Mouse (Mus musculus) heart, postnatal 0 days (tissue): ENCODE results near the gene Ncoa5.

Source experiments
- CTCF ChIP-seq: IDR thresholded peaks from 2 replicates; pipeline ENCODE4 v1.5.1; 2016; ENCODE audit warnings: antibody characterized with exemption, control low read depth, low read depth
- EP300 ChIP-seq: IDR thresholded peaks from 2 replicates; pipeline ENCODE4 v1.6.1; 2016; ENCODE audit warnings: antibody characterized with exemption, low read depth

GRCm38 (mm10) chr2:164979749-164980148 lies 54.9 kb downstream of the Ncoa5 start:
- TF ChIP-seq EP300, result no peak
- no peak for TF ChIP-seq CTCF
